Mouse (Mus musculus): Measurements from ENCODE around the gene Hoxc13.

Hoxc13 gene

GRCm38 (mm10) chr15:102921053-102922011, at the start of gene Hoxc13:
Hoxc13 (plus strand) TSS chr15:102921103.
- DNase-seq (ENCODE audit: low spot score) = no peak

- no peak for DNase-seq (ENCODE audit: low spot score)
These were observed 35.1 kb upstream of the Hoxc13 start for GRCm38 (mm10) chr15:102885803-102886202.

- no peak for DNase-seq (ENCODE audit: low spot score)
These were observed 25.8 kb upstream of the Hoxc13 start for GRCm38 (mm10) chr15:102895115-102895514.

- no peak for DNase-seq (ENCODE audit: low spot score)
These were observed 16.0 kb upstream of the Hoxc13 start for GRCm38 (mm10) chr15:102904946-102905345.

- no peak for DNase-seq (ENCODE audit: low spot score)
These were observed 11.4 kb upstream of the Hoxc13 start for GRCm38 (mm10) chr15:102909536-102909935.

GRCm38 (mm10) chr15:102910038-102910437, 10.9 kb upstream of the Hoxc13 start:
- no peak for DNase-seq (ENCODE audit: low spot score)

- DNase-seq (ENCODE audit: low spot score) = no peak
These were observed 10.3 kb upstream of the Hoxc13 start for GRCm38 (mm10) chr15:102910496-102911095.

- no peak for DNase-seq (ENCODE audit: low spot score)
These were observed 7.8 kb upstream of the Hoxc13 start for GRCm38 (mm10) chr15:102913038-102913585.

- no peak for DNase-seq (ENCODE audit: low spot score)
These were observed 2.8 kb upstream of the Hoxc13 start for GRCm38 (mm10) chr15:102917972-102918572.

- DNase-seq (ENCODE audit: low spot score) = no peak
These were observed 2.2 kb upstream of the Hoxc13 start for GRCm38 (mm10) chr15:102918611-102919265.

GRCm38 (mm10) chr15:102919336-102920180, 1.3 kb upstream of the Hoxc13 start:
- DNase-seq (ENCODE audit: low spot score) = no peak

- DNase-seq (ENCODE audit: low spot score) = peak; percentile 74
These were observed 284 bp upstream of the Hoxc13 start for GRCm38 (mm10) chr15:102920619-102921018.

GRCm38 (mm10) chr15:102922012-102922362, 1.1 kb downstream of the Hoxc13 start:
- no peak for DNase-seq (ENCODE audit: low spot score)

GRCm38 (mm10) chr15:102922636-102923500, 2.0 kb downstream of the Hoxc13 start:
- no peak for DNase-seq (ENCODE audit: low spot score)

GRCm38 (mm10) chr15:102927032-102927645, 6.2 kb downstream of the Hoxc13 start:
- no peak for DNase-seq (ENCODE audit: low spot score)

- no peak for DNase-seq (ENCODE audit: low spot score)
These were observed 10.9 kb downstream of the Hoxc13 start for GRCm38 (mm10) chr15:102931706-102932358.

GRCm38 (mm10) chr15:102934438-102934837, 13.5 kb downstream of the Hoxc13 start:
- no peak for DNase-seq (ENCODE audit: low spot score)

- DNase-seq (ENCODE audit: low spot score) = no peak
These were observed 14.0 kb downstream of the Hoxc13 start for GRCm38 (mm10) chr15:102934897-102935296.

All from testis, postnatal 10 days (tissue).